13 mouse cellular contexts compared by ENCODE assay signal in the genomic region with DNA sequence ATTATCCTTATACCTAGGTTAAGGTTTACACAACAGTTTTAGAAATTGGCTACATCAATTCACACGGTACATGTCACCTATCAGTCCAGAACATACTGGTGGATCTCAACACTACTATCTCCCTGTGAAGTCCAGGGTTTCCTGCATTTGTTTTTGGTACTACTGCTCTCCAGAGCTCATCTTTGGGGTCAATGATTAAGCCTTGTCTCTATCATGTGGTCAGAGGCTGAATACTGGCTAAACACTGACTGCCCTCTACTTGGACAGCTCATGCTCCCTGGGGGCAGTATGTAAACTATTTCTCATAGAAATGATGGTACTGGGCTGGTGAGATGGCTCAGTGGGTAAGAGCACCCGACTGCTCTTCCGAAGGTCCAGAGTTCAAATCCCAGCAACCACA.
A peak's percentile ranks its signal among the peaks of the same experiment; 100 is the strongest.
DNase-seq lines count a peak whose midpoint lies in the region.
"Had no signal": no experiment of that assay in that cellular context is flagged by ENCODE, and none has a peak within 500 bp of the region (broad histone marks: within the 10 kb centered on the region; RNA-seq: fewer than 3 reads in every experiment).

No protein-coding gene starts in this region.

- peak; percentile 17 for DNase-seq in kidney, adult 18-20 months
- no peak for DNase-seq in kidney, postnatal 14 days
- DNase-seq in kidney, postnatal 36 days = peak; percentile 11 to 49
- DNase-seq in kidney, postnatal 10 days = no peak
- peak; percentile 47 for DNase-seq in 3T3-L1 (ENCODE audit: low read depth, low spot score)
- peak; percentile 45 for DNase-seq in yolk sac, embryonic 10.5 days (ENCODE audit: low spot score)
- DNase-seq: adrenal gland, adult 8-10 months; adrenal gland, postnatal 36 days; cerebellum, adult 2 months; cerebellum, postnatal 10 days; forebrain, postnatal 0 days; gastrocnemius, postnatal 14 days; heart, postnatal 36 days had no signal

Comparison
In these comparisons a context has a peak if more than half of its experiments do, and no peak if none do; other contexts are left out.
1. DNase-seq: peak in kidney, adult 18-20 months (single experiment), kidney, postnatal 36 days (2 of 2), 3T3-L1 (single experiment) and yolk sac, embryonic 10.5 days (single experiment); none in kidney, postnatal 14 days (single experiment) and kidney, postnatal 10 days (single experiment).